Mouse (Mus musculus) embryonic facial prominence, embryonic 11.5 days (tissue): ENCODE measurements around the gene Morc3. TPM values are rescaled to one million over a fixed set of nuclear protein-coding genes. Genes with fewer than 3 reads are reported as not detected.

Experiments used
- ATAC-seq: fragments of 200-750 bp; cut with Nextera tagmentation; replicated peaks from 2 replicates; pipeline ENCODE4 v1.8.0; 2017; ENCODE audit warnings: low read depth; ENCODE audit not compliant: insufficient number of reproducible peaks, low FRiP score, low TSS enrichment
- DNase-seq: peaks from one replicate; pipeline ENCODE4 v3.0.0-alpha.2; 2015; ENCODE audit warnings: low spot score
- H3K27ac ChIP-seq: fragments of 300-500 bp; sonication (generic); replicated peaks from 2 replicates; pipeline ENCODE4 v1.5.1; 2014; ENCODE audit warnings: mild to moderate bottlenecking, low read depth, low read length, control low read depth
- H3K27me3 ChIP-seq: fragments of 300-500 bp; sonication (generic); 2 replicates; pipeline ENCODE4 v1.6.1; 2014; ENCODE audit warnings: mild to moderate bottlenecking, low read length, moderate library complexity, mixed read lengths; ENCODE audit not compliant: control insufficient read depth, insufficient read depth
- H3K36me3 ChIP-seq: fragments of 300-500 bp; sonication (generic); replicated peaks from 2 replicates; pipeline ENCODE4 v1.6.1; 2014; ENCODE audit warnings: low read depth, mild to moderate bottlenecking, low read length, moderate library complexity, mixed read lengths; ENCODE audit not compliant: control insufficient read depth, insufficient read depth
- H3K4me1 ChIP-seq: fragments of 300-500 bp; sonication (generic); 2 replicates; pipeline ENCODE4 v1.6.1; 2014; ENCODE audit warnings: low read length, mixed read lengths; ENCODE audit not compliant: control insufficient read depth, insufficient read depth
- H3K4me2 ChIP-seq: fragments of 300-500 bp; sonication (generic); 2 replicates; pipeline ENCODE4 v1.6.1; 2014; ENCODE audit warnings: low read depth, mild to moderate bottlenecking, control low read depth, low read length, moderate library complexity
- H3K4me3 ChIP-seq: fragments of 300-500 bp; sonication (generic); 2 replicates; pipeline ENCODE4 v1.5.1; 2014; ENCODE audit warnings: low read depth, low read length, control low read depth
- H3K9ac ChIP-seq: fragments of 300-500 bp; sonication (generic); replicated peaks from 2 replicates; pipeline ENCODE4 v1.6.1; 2014; ENCODE audit warnings: mild to moderate bottlenecking, control low read depth, low read length
- H3K9me3 ChIP-seq: fragments of 300-500 bp; sonication (generic); replicated peaks from 2 replicates; pipeline ENCODE4 v1.6.1; 2016; ENCODE audit warnings: mild to moderate bottlenecking, low read length, inconsistent platforms, mixed read lengths; ENCODE audit not compliant: control insufficient read depth
- WGBS: fragments of 180-500 bp; shearing (Covaris S2); extraction: QIAGEN DNeasy Blood & Tissue Kit; methylation state at CpG from one replicate; pipeline ENCODE4 v1.1.7; 2014; 5-methylcytosine and 5-hydroxymethylcytosine counted together
- polyA plus RNA-seq: library from polyadenylated mRNA; unstranded; fragments of >200 nt; fragmentation: Nextera tagmentation; extraction: Ambion mirVana; gene quantifications from 2 replicates; pipeline ENCODE4 v1.2.1, GENCODE M21; 2014

Gene Morc3
- polyA plus RNA-seq, 1 experiment from 2014 or later, result 33.2 TPM

DNA sequence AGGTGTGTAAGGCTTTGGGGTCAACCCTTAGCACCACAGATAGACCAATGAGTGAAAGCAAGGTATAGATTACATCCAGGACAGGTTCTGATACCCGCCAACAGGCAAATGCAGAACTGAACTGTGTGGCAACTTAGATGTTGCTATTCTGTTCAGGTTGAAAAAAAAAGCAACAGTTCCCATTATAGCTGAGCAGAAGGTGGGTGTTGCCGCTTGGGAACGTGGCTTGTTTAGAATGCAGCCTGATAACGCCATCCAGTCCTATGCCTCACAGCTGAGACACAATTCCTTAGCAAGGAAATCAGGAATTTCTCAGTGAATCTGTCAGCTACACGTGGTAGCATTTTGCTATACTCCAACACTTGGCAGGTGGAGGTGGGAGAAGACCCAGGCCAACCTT is 61.4 kb downstream of the Morc3 start:
- H3K4me2 ChIP-seq, result no peak overlapping the region
- H3K27ac ChIP-seq, result no peak overlapping the region
- no peaks in the 10 kb centered on the region for H3K27me3 ChIP-seq
- DNase-seq (no peak), ATAC-seq (no peak)
- 92% methylated on average over 5 of the region's 5 CpGs for WGBS
- no peaks in the 10 kb centered on the region for H3K9me3 ChIP-seq
- H3K36me3 ChIP-seq, result peaks cover 8% of the 10 kb centered on the region
- H3K4me3 ChIP-seq, result no peak overlapping the region
- no peaks in the 10 kb centered on the region for H3K4me1 ChIP-seq
- no peak overlapping the region for H3K9ac ChIP-seq

DNA sequence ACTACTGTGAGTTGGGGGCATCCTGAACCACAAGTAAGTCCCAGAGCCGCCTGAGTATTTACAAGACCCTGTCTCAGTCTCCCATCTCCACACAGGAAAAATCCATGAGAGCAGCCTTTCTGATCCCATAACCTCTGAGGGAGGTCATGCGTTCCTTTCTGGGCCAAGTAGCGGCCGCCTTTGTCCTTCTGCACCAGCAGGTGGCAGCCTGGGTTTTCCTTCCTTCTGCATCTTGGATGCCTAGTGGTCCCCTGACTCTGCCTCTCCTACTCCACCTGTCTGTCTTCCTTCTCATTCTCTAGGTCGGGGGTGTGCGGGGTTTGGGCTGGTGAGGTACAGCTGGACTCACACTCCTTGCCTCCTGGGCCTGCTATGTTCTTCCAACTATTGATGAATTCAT is 71.1 kb downstream of the Morc3 start:
- 89% methylated on average over 6 of the region's 6 CpGs for WGBS
- ATAC-seq (no peak), DNase-seq (no peak)
- Histone ChIP-seq H3K27ac (no peak overlapping the region), H3K4me1 (no peaks in the 10 kb centered on the region), H3K4me3 (no peak overlapping the region), H3K27me3 (no peaks in the 10 kb centered on the region), H3K36me3 (peaks cover 9% of the 10 kb centered on the region), H3K9me3 (no peaks in the 10 kb centered on the region), H3K4me2 (no peak overlapping the region), H3K9ac (no peak overlapping the region)

DNA sequence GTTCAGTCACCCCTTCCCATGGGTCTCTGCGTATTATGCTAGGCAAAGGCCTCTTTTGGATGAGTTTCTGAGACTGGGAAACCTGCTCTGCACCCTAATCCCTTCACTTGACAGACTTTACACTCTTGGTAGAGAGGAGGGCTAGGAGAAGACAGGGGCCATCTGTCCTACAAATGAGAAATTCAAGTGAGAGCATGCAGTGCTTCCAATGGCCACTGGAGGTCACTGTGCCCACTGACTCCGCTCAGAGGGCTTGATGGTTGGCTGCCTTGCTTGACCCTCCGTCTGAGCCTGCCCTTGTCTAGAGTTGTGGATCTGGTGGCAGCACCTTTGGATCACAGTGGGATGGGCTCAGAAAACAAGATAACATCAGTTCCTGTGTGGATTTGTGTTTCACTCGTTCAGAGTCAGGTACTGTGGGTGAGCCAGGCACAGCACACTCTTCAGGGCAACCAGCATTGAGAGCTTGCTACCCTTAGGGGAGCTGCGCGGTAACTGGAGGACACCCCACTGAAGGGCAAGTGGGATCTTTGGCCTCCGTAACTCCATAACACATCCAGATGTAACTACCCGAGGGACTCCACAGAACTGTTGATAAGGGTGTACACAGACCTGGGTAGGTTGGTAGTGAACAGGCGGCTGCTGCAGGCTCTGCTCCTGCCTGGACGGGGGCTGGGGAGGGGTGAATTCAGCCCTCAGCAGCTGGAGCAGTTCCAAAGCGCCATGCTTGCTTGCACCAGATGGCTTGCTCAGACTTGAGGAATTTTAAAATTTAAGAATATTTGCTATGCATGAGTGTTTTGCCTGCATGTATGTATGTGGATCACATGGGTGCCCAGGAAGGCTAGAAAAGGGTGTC is 74.5 kb downstream of the Morc3 start:
- H3K36me3 ChIP-seq, result peaks cover 5% of the 10 kb centered on the region
- no peak overlapping the region for H3K9ac ChIP-seq
- no peaks in the 10 kb centered on the region for H3K27me3 ChIP-seq
- no peak overlapping the region for H3K4me2 ChIP-seq
- no peaks in the 10 kb centered on the region for H3K4me1 ChIP-seq
- no peaks in the 10 kb centered on the region for H3K9me3 ChIP-seq
- H3K27ac ChIP-seq, result no peak overlapping the region
- H3K4me3 ChIP-seq, result no peak overlapping the region
- WGBS, result 70% methylated on average over 11 of the region's 11 CpGs
- DNase-seq (peak; percentile 77), ATAC-seq (no peak; the same call in 1 of the 2 replicates)

DNA sequence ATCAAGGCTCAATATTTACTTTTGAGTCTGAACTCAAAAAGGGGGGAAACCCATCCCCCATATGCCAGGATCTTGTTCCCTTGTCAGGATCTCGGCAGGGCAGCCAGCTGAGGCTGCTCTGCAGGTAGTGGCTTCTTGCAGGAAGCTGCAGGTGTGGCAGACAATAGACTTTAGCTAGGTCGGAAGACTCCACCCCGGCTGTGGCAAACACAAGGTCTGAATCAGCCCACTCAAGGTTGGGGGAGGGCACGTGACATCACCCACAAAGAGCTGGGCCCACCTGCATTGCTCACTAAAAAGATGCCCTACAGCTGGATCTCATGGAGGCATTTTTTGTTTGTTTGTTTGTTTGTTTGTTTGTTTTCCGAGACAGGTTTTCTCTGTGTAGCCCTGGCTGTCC is 75.8 kb downstream of the Morc3 start:
- Histone ChIP-seq H3K9ac (no peak overlapping the region), H3K27me3 (no peaks in the 10 kb centered on the region), H3K4me2 (no peak overlapping the region), H3K4me1 (no peaks in the 10 kb centered on the region), H3K27ac (no peak overlapping the region), H3K4me3 (no peak overlapping the region), H3K9me3 (no peaks in the 10 kb centered on the region), H3K36me3 (no peaks in the 10 kb centered on the region)
- no peak for ATAC-seq
- WGBS, result 80% methylated on average over 5 of the region's 5 CpGs
- no peak for DNase-seq

DNA sequence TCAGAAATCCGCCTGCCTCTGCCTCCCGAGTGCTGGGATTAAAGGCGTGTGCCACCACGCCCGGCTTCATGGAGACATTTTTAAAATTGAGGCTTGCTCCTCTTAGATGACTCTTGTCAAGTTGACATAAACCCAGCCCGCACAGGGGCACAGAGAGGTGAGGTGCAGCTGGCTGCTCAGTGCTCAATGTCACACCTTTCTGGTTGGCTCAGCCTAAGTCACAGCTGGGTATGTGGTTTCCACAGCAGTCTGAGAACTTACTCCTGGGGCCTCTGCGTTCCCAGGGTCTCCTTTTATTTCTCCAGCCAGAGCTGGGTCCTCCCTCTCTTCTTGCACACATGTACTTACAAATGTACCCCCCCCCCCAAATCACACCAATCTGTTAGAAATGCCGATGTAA is 76.3 kb downstream of the Morc3 start:
- WGBS, result 93% methylated on average over 8 of the region's 8 CpGs
- no peak for ATAC-seq

DNA sequence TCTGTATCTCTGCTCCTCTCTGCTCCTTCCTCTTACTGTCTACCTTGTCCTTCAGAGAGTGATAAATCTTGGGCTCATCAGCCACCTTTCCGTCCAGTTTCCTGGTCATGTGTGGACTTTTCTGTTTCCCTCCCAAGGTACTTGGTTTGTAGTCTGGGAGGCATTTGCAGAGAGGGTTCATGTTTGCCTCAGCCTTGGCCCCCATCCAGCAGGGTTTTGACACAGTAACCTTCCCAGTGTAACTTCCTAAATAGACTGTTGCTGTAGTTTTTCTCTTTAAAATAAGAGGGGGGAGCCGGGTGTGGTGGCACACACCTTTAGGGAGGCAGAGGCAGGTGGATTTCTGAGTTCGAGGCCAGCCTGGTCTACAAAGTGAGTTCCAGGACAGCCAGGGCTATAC is 78.0 kb downstream of the Morc3 start:
- H3K4me1 ChIP-seq, result no peaks in the 10 kb centered on the region
- H3K4me3 ChIP-seq, result no peak overlapping the region
- no peak overlapping the region for H3K4me2 ChIP-seq
- DNase-seq (no peak), ATAC-seq (no peak)
- H3K9ac ChIP-seq, result no peak overlapping the region
- H3K27ac ChIP-seq, result no peak overlapping the region
- H3K27me3 ChIP-seq, result no peaks in the 10 kb centered on the region
- WGBS, result 84% methylated on average over 3 of the region's 3 CpGs
- no peaks in the 10 kb centered on the region for H3K9me3 ChIP-seq
- H3K36me3 ChIP-seq, result no peaks in the 10 kb centered on the region

More for the DNA sequence above, 76.3 kb downstream of the Morc3 start:
- Histone ChIP-seq H3K27ac (no peak overlapping the region), H3K4me2 (no peak overlapping the region), H3K4me1 (no peaks in the 10 kb centered on the region), H3K36me3 (no peaks in the 10 kb centered on the region), H3K9me3 (no peaks in the 10 kb centered on the region), H3K27me3 (no peaks in the 10 kb centered on the region), H3K4me3 (no peak overlapping the region), H3K9ac (no peak overlapping the region)
- no peak for DNase-seq

DNA sequence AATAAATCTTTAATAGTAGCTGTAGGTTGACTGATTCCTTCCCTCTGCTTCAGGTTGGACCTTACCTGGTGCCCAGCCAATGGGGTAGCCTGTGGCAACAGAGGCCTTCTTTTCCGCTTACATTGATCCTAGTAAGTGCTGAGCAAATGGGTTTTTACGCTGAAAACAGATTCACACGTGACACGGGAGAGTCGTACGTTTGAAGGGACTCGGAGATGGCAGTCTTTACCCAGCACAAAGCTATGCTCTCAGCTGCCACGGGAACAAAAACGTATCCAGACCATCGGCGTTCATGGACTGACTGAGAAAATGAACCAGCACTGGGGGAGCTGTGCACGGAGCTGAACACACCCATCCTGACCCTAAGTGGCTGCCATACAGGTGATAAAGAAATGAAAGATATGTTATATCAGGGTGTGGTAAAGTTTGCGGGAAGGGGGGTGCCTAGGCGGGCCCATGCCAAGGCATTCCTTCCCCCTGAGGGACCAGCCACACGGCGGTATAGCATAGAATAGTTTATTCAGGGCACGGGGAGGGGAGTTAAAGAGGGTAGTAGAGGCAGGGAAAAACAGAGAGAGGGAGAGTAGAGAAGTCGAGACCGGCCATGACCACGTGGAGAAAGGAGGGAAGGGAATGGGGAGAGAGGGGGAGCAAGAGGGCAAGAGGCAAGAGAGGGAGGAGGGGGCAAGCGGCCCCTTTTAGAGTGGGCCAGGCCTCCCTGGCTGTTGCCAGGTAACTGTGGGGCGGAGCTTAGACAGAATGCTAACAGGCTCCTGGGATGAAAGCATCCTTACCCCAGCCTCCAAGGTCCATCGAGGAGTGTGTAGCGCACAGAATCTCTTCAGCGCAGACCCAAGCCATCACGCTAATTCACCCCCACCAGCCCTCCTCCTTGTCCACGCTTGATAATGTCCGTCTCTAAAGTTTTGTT is 79.1 kb downstream of the Morc3 start:
- DNase-seq, result no peak
- Histone ChIP-seq H3K36me3 (no peaks in the 10 kb centered on the region), H3K27me3 (no peaks in the 10 kb centered on the region), H3K4me2 (no peak overlapping the region), H3K9ac (no peak overlapping the region), H3K27ac (no peak overlapping the region), H3K9me3 (no peaks in the 10 kb centered on the region), H3K4me1 (no peaks in the 10 kb centered on the region), H3K4me3 (no peak overlapping the region)
- WGBS, result 65% methylated on average over 28 of the region's 28 CpGs
- ATAC-seq, result no peak

DNA sequence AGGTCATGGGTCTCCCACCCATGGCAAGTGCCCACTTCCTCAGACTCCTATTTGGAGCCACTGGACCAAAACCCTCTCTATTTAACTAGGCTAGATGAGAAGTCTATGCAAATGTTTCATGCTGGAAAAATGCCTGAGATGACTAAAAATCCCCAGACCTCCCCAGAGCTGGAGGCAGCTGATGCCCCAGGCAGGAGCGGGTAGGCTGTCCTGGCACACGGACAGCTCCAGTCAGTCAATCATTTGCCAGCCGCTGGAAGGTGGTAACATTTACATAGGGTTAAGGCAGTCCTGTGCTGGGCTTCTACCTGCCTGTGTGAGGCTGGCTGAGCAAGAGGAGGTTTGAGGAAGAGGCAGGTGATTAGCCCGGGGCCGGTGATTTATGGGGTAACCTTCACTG is 80.2 kb downstream of the Morc3 start:
- WGBS, result 74% methylated on average over 5 of the region's 5 CpGs
- Histone ChIP-seq H3K27me3 (no peaks in the 10 kb centered on the region), H3K4me3 (no peak overlapping the region), H3K27ac (no peak overlapping the region), H3K9me3 (no peaks in the 10 kb centered on the region), H3K36me3 (no peaks in the 10 kb centered on the region), H3K9ac (no peak overlapping the region), H3K4me1 (no peaks in the 10 kb centered on the region), H3K4me2 (no peak overlapping the region)
- ATAC-seq (no peak), DNase-seq (no peak)
